Mouse (Mus musculus) kidney, adult 2 months (tissue): Measurements from ENCODE around the gene Asic1.
A peak's percentile ranks its signal among the peaks of the same experiment; 100 is the strongest.

Experiments
- CTCF ChIP-seq: fragments of 200-500 bp; conservative IDR thresholded peaks from 2 replicates; pipeline ENCODE4 v1.5.1; 2011; ENCODE audit warnings: low read depth, mild to moderate bottlenecking, control low read depth, low read length, moderate library complexity, mixed read lengths; ENCODE audit not compliant: insufficient read depth, insufficient read length
- POLR2A ChIP-seq: fragments of 200-500 bp; IDR thresholded peaks from one replicate; pipeline ENCODE4 v1.6.1; 2011; ENCODE audit warnings: low read depth, low read length, control low read depth

DNA sequence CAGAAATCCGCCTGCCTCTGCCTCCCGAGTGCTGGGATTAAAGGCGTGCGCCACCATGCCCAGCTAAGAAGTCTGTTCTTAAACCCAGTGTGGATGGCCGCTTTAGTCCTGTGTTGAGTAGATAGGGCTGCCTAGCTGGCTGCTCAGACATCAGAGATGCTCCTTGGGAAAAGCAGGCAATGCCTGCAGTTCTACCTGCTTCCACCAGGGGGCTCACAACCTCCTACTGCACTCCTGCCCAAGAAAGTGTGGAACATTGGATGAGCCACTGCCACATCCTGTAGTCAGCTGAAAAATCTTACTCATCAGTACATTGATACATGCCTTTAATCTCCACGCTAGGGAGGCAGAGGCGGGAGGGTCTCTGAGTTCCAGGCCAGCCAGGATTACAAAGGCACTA, 44.7 kb downstream of the Asic1 start:
- TF ChIP-seq POLR2A: no peak
- TF ChIP-seq CTCF: peak; percentile 97
